Mouse (Mus musculus): Measurements from ENCODE around the gene Gtpbp3. TPM values are rescaled to one million over a fixed set of nuclear protein-coding genes. Genes with fewer than 3 reads are reported as not detected.
"Not testable (repeated sequence)": the region's sequence is repeated elsewhere in the genome, so short reads cannot be mapped to it uniquely, and the experiment has no call there.

Gene Gtpbp3
- total RNA-seq, 2 experiments from 2014 or later, result 29.8 to 30.8 TPM

DNA sequence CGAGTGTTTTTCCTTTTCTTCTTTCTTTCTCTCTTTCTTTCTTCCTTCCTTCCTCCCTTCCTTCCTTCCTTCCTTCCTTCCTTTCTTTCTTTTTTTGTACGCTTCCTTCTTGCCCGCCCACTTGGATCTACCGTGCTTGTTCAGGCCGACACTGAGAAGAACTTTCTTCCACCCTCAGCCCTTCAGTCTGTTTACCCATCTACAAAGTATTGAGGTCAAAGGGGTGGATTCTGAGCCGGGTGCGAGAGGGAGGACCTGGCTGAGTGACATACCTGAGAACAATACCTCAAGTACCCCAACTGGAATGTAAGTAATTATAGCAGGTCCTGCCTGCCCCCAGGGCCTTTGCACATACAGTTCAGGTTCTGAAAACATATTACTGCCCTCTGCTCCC lies 1.8 kb upstream of the Gtpbp3 start:
- no peak for DNase-seq (ENCODE audit: low spot score in 2 of 2)
- intact Hi-C loops (cut with DNase I), result no loop called here

GRCm38 (mm10) chr8:71488454-71488853 lies 551 bp downstream of the Gtpbp3 start:
- intact Hi-C loops (cut with DNase I), result no loop called here

GRCm38 (mm10) chr8:71495039-71495438 lies 7.1 kb downstream of the Gtpbp3 start:
- intact Hi-C loops (cut with DNase I), result no loop called here
- peak; percentile 77 to 83 for DNase-seq (ENCODE audit: low spot score in 2 of 2)

More at GRCm38 (mm10) chr8:71488454-71488853, 551 bp downstream of the Gtpbp3 start:
- peak; percentile 90 to 95 for DNase-seq (ENCODE audit: low spot score in 2 of 2)

DNA sequence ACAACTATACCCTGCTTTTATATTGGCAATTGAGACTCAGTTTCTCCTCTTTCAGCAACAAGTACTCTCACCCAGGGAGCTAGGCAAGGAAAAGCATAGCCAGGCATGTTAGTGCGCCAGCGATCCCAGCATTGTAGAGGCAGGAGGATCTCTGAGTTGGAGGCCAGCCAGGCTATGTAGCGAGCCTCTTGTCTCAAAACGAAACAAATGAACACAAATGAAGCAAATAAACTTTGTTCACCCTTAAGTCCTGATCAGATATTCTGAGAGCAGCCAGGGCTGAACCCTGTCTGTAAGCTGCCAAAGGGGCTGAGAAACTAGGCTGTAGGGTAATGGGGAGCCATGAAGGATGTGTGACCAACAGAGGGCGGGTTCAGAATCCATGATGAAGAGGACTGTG lies 7.9 kb downstream of the Gtpbp3 start:
- no peak for DNase-seq (ENCODE audit: low spot score in 2 of 2)

DNA sequence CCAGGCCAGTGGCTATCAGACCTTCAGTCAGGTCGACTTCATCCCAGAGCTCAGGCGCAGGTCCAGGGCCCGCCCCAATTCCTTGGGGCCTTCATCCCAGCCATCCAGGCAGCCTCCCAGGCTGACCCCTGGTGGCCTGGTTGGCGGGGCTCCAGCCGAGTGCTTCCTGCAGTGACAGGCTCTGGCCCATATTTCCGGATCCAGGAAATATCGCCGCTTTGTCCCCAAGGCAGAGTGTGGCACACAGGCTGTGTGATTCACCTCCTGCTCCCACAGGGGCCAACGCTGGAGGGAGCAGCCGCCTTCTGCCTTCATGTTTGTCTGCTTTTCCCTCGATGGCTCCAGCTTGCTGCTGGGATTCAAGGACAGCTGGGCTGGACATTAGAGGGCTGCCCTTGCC lies 8.6 kb downstream of the Gtpbp3 start:
- intact Hi-C loops (cut with DNase I), result no loop called here
- no peak for DNase-seq (ENCODE audit: low spot score in 2 of 2)

More for the DNA sequence above, 7.9 kb downstream of the Gtpbp3 start:
- intact Hi-C loops (cut with DNase I), result no loop called here

GRCm38 (mm10) chr8:71497077-71497645 lies 9.3 kb downstream of the Gtpbp3 start:
- intact Hi-C loops (cut with DNase I), result no loop called here

GRCm38 (mm10) chr8:71497881-71498501 lies 10.1 kb downstream of the Gtpbp3 start:
- intact Hi-C loops (cut with DNase I), result no loop called here
- no peak for DNase-seq (ENCODE audit: low spot score in 2 of 2)

More at GRCm38 (mm10) chr8:71497077-71497645, 9.3 kb downstream of the Gtpbp3 start:
- no peak for DNase-seq (ENCODE audit: low spot score in 2 of 2)

GRCm38 (mm10) chr8:71498816-71499690 lies 11.2 kb downstream of the Gtpbp3 start:
- no peak for DNase-seq (ENCODE audit: low spot score in 2 of 2)
- intact Hi-C loops (cut with DNase I), result no loop called here

DNA sequence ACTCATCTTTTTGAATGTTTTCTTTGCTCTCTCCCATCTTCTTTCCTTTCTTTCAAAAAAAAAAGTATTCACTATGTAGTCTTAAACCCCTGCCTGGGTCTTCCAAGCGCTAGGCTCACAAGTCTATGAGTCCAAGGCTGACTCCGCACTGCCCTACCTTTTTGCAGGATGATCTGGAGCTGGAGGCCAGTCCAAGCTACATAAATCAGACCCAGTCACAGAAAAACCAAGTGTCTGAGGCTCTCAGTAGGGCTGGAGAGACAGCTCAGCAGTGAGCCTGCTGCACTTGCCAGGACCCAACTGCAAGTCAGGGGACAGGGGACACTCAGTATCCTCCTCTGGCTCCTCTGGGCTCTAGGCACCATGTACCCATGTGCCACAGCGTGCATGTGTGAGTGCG lies 16.4 kb downstream of the Gtpbp3 start:
- DNase-seq (ENCODE audit: low spot score in 2 of 2), result no peak
- intact Hi-C loops (cut with DNase I), result no loop called here

DNA sequence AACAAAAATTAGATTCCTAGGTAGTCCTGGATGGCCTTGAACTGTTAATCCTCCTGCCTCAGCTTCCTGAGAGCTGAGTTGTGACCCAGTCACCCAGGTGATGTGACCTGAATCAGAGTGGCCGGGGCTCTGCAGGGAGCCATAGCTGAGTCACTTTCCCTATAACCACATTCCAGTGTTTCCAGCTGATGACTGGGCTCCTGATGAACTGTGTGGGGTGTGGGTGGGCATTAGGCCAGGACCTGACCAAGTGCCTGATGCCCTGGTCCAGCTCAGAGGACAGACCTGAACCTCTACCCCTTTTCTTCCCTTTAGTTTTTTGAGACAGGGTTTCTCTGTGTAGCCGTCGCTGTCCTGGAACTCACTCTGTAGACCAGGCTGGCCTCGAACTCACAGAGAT lies 17.4 kb downstream of the Gtpbp3 start:
- DNase-seq (ENCODE audit: low spot score in 2 of 2), result no peak
- intact Hi-C loops (cut with DNase I), result no loop called here

DNA sequence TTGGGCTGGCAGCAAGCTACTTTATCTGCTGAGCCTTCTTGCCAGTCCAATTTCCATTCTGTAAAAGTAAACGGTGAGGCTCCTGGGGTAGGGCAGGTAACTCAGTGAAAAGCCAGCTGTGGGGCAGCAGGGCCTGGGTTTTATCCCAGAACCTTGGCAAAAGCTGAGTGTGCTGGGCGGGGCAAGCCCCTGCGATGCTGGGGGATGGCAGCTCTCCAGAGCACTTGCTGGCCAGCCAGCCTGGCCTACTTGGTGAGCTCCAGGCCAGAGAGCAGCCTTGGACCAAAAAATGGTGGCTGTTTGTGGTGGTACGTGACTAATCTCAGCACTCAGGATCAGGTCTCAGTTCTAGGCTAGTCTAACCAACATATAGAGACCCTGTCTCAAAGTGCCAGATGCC lies 18.1 kb downstream of the Gtpbp3 start:
- intact Hi-C loops (cut with DNase I), result no loop called here
- no peak for DNase-seq (ENCODE audit: low spot score in 2 of 2)

- intact Hi-C loops (cut with DNase I), result no loop called here
- DNase-seq (ENCODE audit: low spot score in 2 of 2), result peak; percentile 85 to 87
Observed at GRCm38 (mm10) chr8:71507589-71508104, 19.7 kb downstream of the Gtpbp3 start.

DNA sequence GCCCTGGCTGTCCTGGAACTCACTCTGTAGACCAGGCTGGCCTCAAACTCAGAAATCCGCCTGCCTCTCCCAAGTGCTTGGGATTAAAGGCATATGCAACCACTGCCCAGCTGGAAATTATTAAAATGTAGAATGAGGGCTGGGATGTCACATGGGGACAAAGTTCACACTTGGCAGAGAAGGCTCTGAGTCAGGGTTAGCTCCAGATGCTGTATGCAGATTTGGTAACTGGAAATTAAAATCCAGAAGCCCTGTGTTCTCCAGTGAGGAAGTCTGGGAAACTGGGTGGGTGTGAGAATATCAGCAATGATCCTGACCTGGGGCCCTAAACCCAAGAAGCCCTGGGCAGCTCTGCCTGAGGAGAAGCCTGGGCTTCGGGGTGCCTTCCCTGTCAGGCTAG lies 21.4 kb downstream of the Gtpbp3 start:
- intact Hi-C loops (cut with DNase I), result no loop called here
- no peak for DNase-seq (ENCODE audit: low spot score in 2 of 2)

- intact Hi-C loops (cut with DNase I), result no loop called here
- DNase-seq (ENCODE audit: low spot score in 2 of 2), result no peak
Observed at GRCm38 (mm10) chr8:71511644-71512043, 23.7 kb downstream of the Gtpbp3 start, which contains the start of gene Plvap. Plvap (minus strand) TSS chr8:71511752.

- DNase-seq (ENCODE audit: low spot score in 2 of 2), result no peak
- intact Hi-C loops (cut with DNase I), result no loop called here
Observed at GRCm38 (mm10) chr8:71513018-71513754, 25.3 kb downstream of the Gtpbp3 start.

DNA sequence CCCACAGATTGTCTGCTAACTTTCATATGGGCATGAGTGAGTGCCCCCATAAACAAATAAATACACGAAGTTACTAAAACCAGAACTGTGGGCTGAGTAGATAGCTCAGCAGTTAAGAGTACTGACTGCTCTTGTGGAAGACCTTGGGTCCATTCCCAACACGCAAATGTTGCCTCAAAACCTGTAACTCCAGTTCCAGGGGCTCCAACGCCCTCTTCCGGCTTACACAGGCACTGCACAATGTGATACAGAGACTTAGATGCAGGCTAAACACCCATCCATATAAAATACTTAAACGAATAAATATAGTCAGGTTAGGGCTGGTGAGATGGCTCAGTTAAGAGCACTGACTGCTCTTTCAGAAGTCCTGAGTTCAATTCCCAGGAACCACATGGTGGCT lies 27.1 kb downstream of the Gtpbp3 start:
- intact Hi-C loops (cut with DNase I), result no loop called here

GRCm38 (mm10) chr8:71516786-71517185 lies 28.9 kb downstream of the Gtpbp3 start:
- DNase-seq (ENCODE audit: low spot score in 2 of 2), result no peak
- intact Hi-C loops (cut with DNase I), result no loop called here

More for the DNA sequence above, 27.1 kb downstream of the Gtpbp3 start:
- DNase-seq (ENCODE audit: low spot score in 2 of 2), result no peak

- DNase-seq (ENCODE audit: low spot score in 2 of 2), result peak; percentile 41 to 56
- intact Hi-C loops (cut with DNase I), result not testable (repeated sequence)
Observed at GRCm38 (mm10) chr8:71519037-71519825, 31.3 kb downstream of the Gtpbp3 start.

DNA sequence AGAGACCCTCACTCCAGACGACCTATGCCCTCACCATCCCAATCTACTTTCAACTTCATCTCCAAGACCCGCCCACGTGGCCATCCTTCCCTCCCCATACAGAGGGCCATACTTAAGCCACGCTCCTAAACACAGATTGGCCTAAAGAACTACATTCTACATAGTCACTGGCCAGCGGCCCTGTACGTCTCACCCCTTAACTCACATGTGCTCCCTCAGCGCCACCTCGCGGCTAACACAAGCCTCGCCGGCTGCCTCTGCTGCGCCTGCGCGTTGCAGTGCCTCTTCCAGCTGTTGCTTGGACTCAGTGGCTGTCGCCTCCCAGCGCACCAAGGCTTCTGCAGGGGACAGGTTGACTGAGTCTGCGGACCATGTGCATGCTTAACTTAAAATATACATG lies 33.7 kb downstream of the Gtpbp3 start:
- DNase-seq (ENCODE audit: low spot score in 2 of 2), result peak; percentile 90 to 95
- intact Hi-C loops (cut with DNase I), result loop anchor here (5.0 kb wide), 1 partner anchor 79 kb away; no protein-coding TSS in a partner anchor

Data from left cerebral cortex, postnatal 14 days (tissue).